Mouse (Mus musculus): ENCODE data around the gene Vamp1. TPM values are rescaled to one million over a fixed set of nuclear protein-coding genes. Genes with fewer than 3 reads are reported as not detected.

Vamp1 gene
- polyA plus RNA-seq, 1 experiment from 2014 or later = 4.4 TPM

GRCm38 (mm10) chr6:125292256-125292655 is 76.9 kb downstream of the Vamp1 start:
- no peak for ATAC-seq (ENCODE audit: extremely low read depth, insufficient number of reproducible peaks, low FRiP score, low TSS enrichment)
- Histone ChIP-seq H3K27me3 (replicated peaks) (0 out of 2 replicates have a peak, but pooled peaks cover 11% of the 10 kb centered on the region), H3K9ac (no peak overlapping the region), H3K27ac (replicated peaks) (no peak overlapping the region), H3K4me2 (no peak overlapping the region), H3K9me3 (no peaks in the 10 kb centered on the region), H3K4me1 (no peaks in the 10 kb centered on the region), H3K36me3 (no peaks in the 10 kb centered on the region), H3K4me3 (no peak overlapping the region)
- 77% methylated on average over 7 of the region's 7 CpGs for WGBS

DNA sequence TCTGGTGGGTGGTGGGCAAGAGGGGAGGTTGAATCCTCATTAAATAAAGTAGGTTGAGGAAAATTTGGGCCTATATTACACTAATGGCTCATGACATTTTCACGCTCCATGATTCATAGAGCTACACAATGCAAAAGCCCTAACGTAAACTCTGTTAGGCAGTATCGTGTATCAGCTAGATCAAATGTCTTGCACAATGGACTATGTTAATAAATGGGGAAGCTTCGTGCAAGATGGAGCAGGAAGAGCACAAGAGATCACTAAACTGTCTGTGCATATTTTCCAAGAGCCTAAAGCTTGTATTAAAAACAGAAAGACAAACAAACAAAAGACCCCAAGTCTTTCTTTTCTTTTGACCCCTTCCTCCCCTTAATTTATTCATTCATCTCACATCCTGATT is 78.7 kb downstream of the Vamp1 start:
- 87% methylated on average over 4 of the region's 4 CpGs for WGBS
- H3K9ac ChIP-seq = no peak overlapping the region
- H3K27me3 ChIP-seq (replicated peaks) = 0 out of 2 replicates have a peak, but pooled peaks cover 9% of the 10 kb centered on the region
- ATAC-seq (ENCODE audit: extremely low read depth, insufficient number of reproducible peaks, low FRiP score, low TSS enrichment) = no peak
- H3K27ac ChIP-seq (replicated peaks) = no peak overlapping the region
- no peaks in the 10 kb centered on the region for H3K9me3 ChIP-seq
- no peaks in the 10 kb centered on the region for H3K4me1 ChIP-seq
- no peaks in the 10 kb centered on the region for H3K36me3 ChIP-seq
- H3K4me3 ChIP-seq = no peak overlapping the region
- no peak overlapping the region for H3K4me2 ChIP-seq

Small RNA genes within 50 kb of the gene (microRNA-seq; reads per million reads assigned to microRNA genes)
- gene Mir3098 (0.61 reads per million), gene Mir8113 (not detected)

Other genes with a start within 250 kb of the Vamp1 start
- 0.31 and 0.50 TPM in 2 replicates for gene Pianp, start 218.9 kb upstream of the Vamp1 start, polyA plus RNA-seq (2015; fragmentation: Nextera tagmentation; extraction: Ambion mirVana)
- 9.3 and 10.1 TPM in 2 replicates for gene Zfp384, start 206.4 kb upstream of the Vamp1 start, polyA plus RNA-seq (2015; fragmentation: Nextera tagmentation; extraction: Ambion mirVana)
- 78.2 and 91.2 TPM in 2 replicates for gene Ing4, start 175.8 kb upstream of the Vamp1 start, polyA plus RNA-seq (2015; fragmentation: Nextera tagmentation; extraction: Ambion mirVana)
- gene Acrbp, start 165.9 kb upstream of the Vamp1 start, polyA plus RNA-seq (2015; fragmentation: Nextera tagmentation; extraction: Ambion mirVana) = 5.4 and 6.6 TPM in 2 replicates
- 0.24 and 0.63 TPM in 2 replicates for gene Lpar5, start 147.6 kb upstream of the Vamp1 start, polyA plus RNA-seq (2015; fragmentation: Nextera tagmentation; extraction: Ambion mirVana)
- gene Chd4, start 119.6 kb upstream of the Vamp1 start, polyA plus RNA-seq (2015; fragmentation: Nextera tagmentation; extraction: Ambion mirVana) = 57.5 and 67.0 TPM in 2 replicates
- gene Nop2, start 83.6 kb upstream of the Vamp1 start, polyA plus RNA-seq (2015; fragmentation: Nextera tagmentation; extraction: Ambion mirVana) = 42.7 and 48.1 TPM in 2 replicates
- 9.4 and 9.5 TPM in 2 replicates for gene Iffo1, start 70.3 kb upstream of the Vamp1 start, polyA plus RNA-seq (2015; fragmentation: Nextera tagmentation; extraction: Ambion mirVana)
- gene Gapdh, start 49.1 kb upstream of the Vamp1 start, polyA plus RNA-seq (2015; fragmentation: Nextera tagmentation; extraction: Ambion mirVana) = 4,266 and 4,534 TPM in 2 replicates
- 80.3 and 81.8 TPM in 2 replicates for gene Ncapd2, start 23.9 kb upstream of the Vamp1 start, polyA plus RNA-seq (2015; fragmentation: Nextera tagmentation; extraction: Ambion mirVana)
- gene Mrpl51, start 23.8 kb upstream of the Vamp1 start, polyA plus RNA-seq (2015; fragmentation: Nextera tagmentation; extraction: Ambion mirVana) = 219 and 251 TPM in 2 replicates
- 3.4 and 4.2 TPM in 2 replicates for gene Tapbpl, start 16.3 kb downstream of the Vamp1 start, polyA plus RNA-seq (2015; fragmentation: Nextera tagmentation; extraction: Ambion mirVana)
- 2.0 TPM in 2 replicates for gene Cd27, start 21.5 kb downstream of the Vamp1 start, polyA plus RNA-seq (2015; fragmentation: Nextera tagmentation; extraction: Ambion mirVana)
- gene Tuba3a, start 70.5 kb downstream of the Vamp1 start, polyA plus RNA-seq (2015; fragmentation: Nextera tagmentation; extraction: Ambion mirVana) = 0.16 TPM in 1 of 2 replicates, not detected in the other
- 42.9 and 43.5 TPM in 2 replicates for gene Ltbr, start 98.3 kb downstream of the Vamp1 start, polyA plus RNA-seq (2015; fragmentation: Nextera tagmentation; extraction: Ambion mirVana)
- gene Scnn1a, start 105.1 kb downstream of the Vamp1 start, polyA plus RNA-seq (2015; fragmentation: Nextera tagmentation; extraction: Ambion mirVana) = 0.63 and 0.69 TPM in 2 replicates
- gene Tnfrsf1a, start 133.8 kb downstream of the Vamp1 start, polyA plus RNA-seq (2015; fragmentation: Nextera tagmentation; extraction: Ambion mirVana) = 39.0 and 43.8 TPM in 2 replicates
- 0.10 and 0.11 TPM in 2 replicates for gene Plekhg6, start 165.2 kb downstream of the Vamp1 start, polyA plus RNA-seq (2015; fragmentation: Nextera tagmentation; extraction: Ambion mirVana)